Mouse (Mus musculus): ENCODE results near the gene Rnaseh2a. TPM values are rescaled to one million over a fixed set of nuclear protein-coding genes. Genes with fewer than 3 reads are reported as not detected.
A peak's percentile ranks its signal among the peaks of the same experiment; 100 is the strongest.

Rnaseh2a gene
- 61.4 and 62.1 TPM in 2 replicates for polyA plus RNA-seq (2015; fragmentation: Nextera tagmentation; extraction: Ambion mirVana)

GRCm38 (mm10) chr8:84969241-84970134 lies at the start of gene Rnaseh2a, which contains the start of the genes Gm49661 and Prdx2:
Gene Rnaseh2a (minus strand): TSS chr8:84969767.
Gene Gm49661 (minus strand): TSS chr8:84969433.
Gene Prdx2 (plus strand): TSS chr8:84969587.
- peaks cover 35% of the 10 kb centered on the region for H3K36me3 ChIP-seq
- under 1% methylated on average over 56 of the region's 56 CpGs for WGBS
- peaks cover 56% of the 10 kb centered on the region for H3K4me1 ChIP-seq (replicated peaks)

GRCm38 (mm10) chr8:85017209-85017608 lies 47.6 kb upstream of the Rnaseh2a start:
- Histone ChIP-seq H3K4me3 (no peak overlapping the region), H3K4me2 (no peak overlapping the region), H3K4me1 (replicated peaks) (peaks cover 6% of the 10 kb centered on the region), H3K27me3 (peaks cover 29% of the 10 kb centered on the region), H3K36me3 (peaks cover 53% of the 10 kb centered on the region), H3K9me3 (no peaks in the 10 kb centered on the region), H3K9ac (no peak overlapping the region; the same call in 1 of the 2 replicates), H3K27ac (no peak overlapping the region)
- ATAC-seq (ENCODE audit: low FRiP score) = no peak
- 50% methylated on average over 5 of the region's 5 CpGs for WGBS

More at GRCm38 (mm10) chr8:84969241-84970134, at the start of gene Rnaseh2a, which contains the start of the genes Gm49661 and Prdx2:
- peak within 1 kb of the TSS; percentile 74 for H3K4me3 ChIP-seq
- no peaks in the 10 kb centered on the region for H3K9me3 ChIP-seq
- ATAC-seq (ENCODE audit: low FRiP score) = peak; percentile 77
- peak within 1 kb of the TSS; percentile 90 for H3K9ac ChIP-seq
- H3K27me3 ChIP-seq = no peaks in the 10 kb centered on the region
- peak within 1 kb of the TSS; percentile 91 for H3K27ac ChIP-seq
- peak within 1 kb of the TSS; percentile 98 for H3K4me2 ChIP-seq

- peaks cover 48% of the 10 kb centered on the region for H3K36me3 ChIP-seq
- no peak overlapping the region for H3K4me3 ChIP-seq
- peaks cover 33% of the 10 kb centered on the region for H3K27me3 ChIP-seq
- H3K4me1 ChIP-seq (replicated peaks) = peaks cover 6% of the 10 kb centered on the region
- no peak overlapping the region for H3K9ac ChIP-seq
- no peaks in the 10 kb centered on the region for H3K9me3 ChIP-seq
- H3K27ac ChIP-seq = no peak overlapping the region
- no peak for ATAC-seq (ENCODE audit: low FRiP score)
- 77% methylated on average over 10 of the region's 10 CpGs for WGBS
- no peak overlapping the region for H3K4me2 ChIP-seq
Observed at GRCm38 (mm10) chr8:85016724-85017123, 47.2 kb upstream of the Rnaseh2a start.

- H3K4me2 ChIP-seq = peak within 1 kb of the TSS; percentile 66
- peaks cover 49% of the 10 kb centered on the region for H3K27me3 ChIP-seq
- 70% methylated on average over 1 of the region's 2 CpGs for WGBS
- peak within 1 kb of the TSS; percentile 67 for H3K9ac ChIP-seq
- H3K9me3 ChIP-seq = no peaks in the 10 kb centered on the region
- H3K4me1 ChIP-seq (replicated peaks) = peaks cover 6% of the 10 kb centered on the region
- peaks cover 25% of the 10 kb centered on the region for H3K36me3 ChIP-seq
- peak within 1 kb of the TSS; percentile 38 for H3K4me3 ChIP-seq
- ATAC-seq (ENCODE audit: low FRiP score) = no peak
- H3K27ac ChIP-seq = no peak within 1 kb of the TSS
Observed at GRCm38 (mm10) chr8:85014431-85014830, 44.9 kb upstream of the Rnaseh2a start, which contains the start of gene Best2. Gene Best2 (minus strand): TSS chr8:85014531.

GRCm38 (mm10) chr8:85013230-85013840 lies 43.8 kb upstream of the Rnaseh2a start:
- Histone ChIP-seq H3K27ac (no peak overlapping the region), H3K9ac (peak overlapping the region; percentile 67), H3K4me3 (peak overlapping the region; percentile 38), H3K4me2 (peak overlapping the region; percentile 66), H3K27me3 (peaks cover 60% of the 10 kb centered on the region), H3K9me3 (no peaks in the 10 kb centered on the region), H3K36me3 (peaks cover 14% of the 10 kb centered on the region), H3K4me1 (replicated peaks) (peaks cover 6% of the 10 kb centered on the region)
- 5% methylated on average over 25 of the region's 26 CpGs for whole genome bisulfite sequencing
- ATAC-seq (ENCODE audit: low FRiP score) = peak; percentile 80

GRCm38 (mm10) chr8:85011242-85011641 lies 41.7 kb upstream of the Rnaseh2a start:
- no peak overlapping the region for H3K4me3 ChIP-seq
- 18% methylated on average over 28 of the region's 28 CpGs for WGBS
- no peak overlapping the region for H3K4me2 ChIP-seq
- H3K9me3 ChIP-seq = no peaks in the 10 kb centered on the region
- H3K27ac ChIP-seq = no peak overlapping the region
- H3K9ac ChIP-seq = peak overlapping the region; percentile 46; the same call in 1 of the 2 replicates
- peaks cover 78% of the 10 kb centered on the region for H3K27me3 ChIP-seq
- no peak for ATAC-seq (ENCODE audit: low FRiP score)
- no peaks in the 10 kb centered on the region for H3K36me3 ChIP-seq
- H3K4me1 ChIP-seq (replicated peaks) = peaks cover 6% of the 10 kb centered on the region

GRCm38 (mm10) chr8:85007686-85008085 lies 38.1 kb upstream of the Rnaseh2a start:
- Histone ChIP-seq H3K9ac (no peak overlapping the region), H3K27me3 (peaks cover 54% of the 10 kb centered on the region), H3K4me3 (no peak overlapping the region), H3K27ac (no peak overlapping the region), H3K9me3 (no peaks in the 10 kb centered on the region), H3K36me3 (peaks cover 3% of the 10 kb centered on the region; the same call in 1 of the 2 replicates), H3K4me2 (no peak overlapping the region), H3K4me1 (replicated peaks) (no peaks in the 10 kb centered on the region)
- no peak for ATAC-seq (ENCODE audit: low FRiP score)
- 18% methylated on average over 25 of the region's 25 CpGs for WGBS

GRCm38 (mm10) chr8:84997649-84998295 lies 28.2 kb upstream of the Rnaseh2a start:
- Histone ChIP-seq H3K27me3 (peaks cover 38% of the 10 kb centered on the region), H3K4me2 (peak overlapping the region; percentile 31), H3K27ac (peak overlapping the region; percentile 26; the same call in 1 of the 2 replicates), H3K4me1 (replicated peaks) (peaks cover 15% of the 10 kb centered on the region), H3K4me3 (peak overlapping the region; percentile 8; the same call in 1 of the 2 replicates), H3K9me3 (no peaks in the 10 kb centered on the region), H3K36me3 (peaks cover 15% of the 10 kb centered on the region), H3K9ac (peak overlapping the region; percentile 53)
- peak; percentile 71 for ATAC-seq (ENCODE audit: low FRiP score)
- WGBS = 1% methylated on average over 19 of the region's 19 CpGs

GRCm38 (mm10) chr8:84996978-84997377 lies 27.4 kb upstream of the Rnaseh2a start:
- Histone ChIP-seq H3K36me3 (peaks cover 9% of the 10 kb centered on the region; the same call in 1 of the 2 replicates), H3K4me2 (no peak overlapping the region), H3K27ac (no peak overlapping the region), H3K27me3 (peaks cover 38% of the 10 kb centered on the region), H3K9me3 (no peaks in the 10 kb centered on the region), H3K9ac (no peak overlapping the region), H3K4me1 (replicated peaks) (peaks cover 15% of the 10 kb centered on the region), H3K4me3 (no peak overlapping the region)
- 75% methylated on average over 5 of the region's 5 CpGs for WGBS
- no peak for ATAC-seq (ENCODE audit: low FRiP score)

GRCm38 (mm10) chr8:84995680-84996079 lies 26.1 kb upstream of the Rnaseh2a start:
- no peak overlapping the region for H3K27ac ChIP-seq
- peaks cover 22% of the 10 kb centered on the region for H3K4me1 ChIP-seq (replicated peaks)
- 14% methylated on average over 25 of the region's 25 CpGs for WGBS
- no peak overlapping the region for H3K4me3 ChIP-seq
- peaks cover 9% of the 10 kb centered on the region; the same call in 1 of the 2 replicates for H3K36me3 ChIP-seq
- no peaks in the 10 kb centered on the region for H3K9me3 ChIP-seq
- ATAC-seq (ENCODE audit: low FRiP score) = no peak
- no peak overlapping the region for H3K9ac ChIP-seq
- 0 out of 2 replicates have a peak overlapping the region, but pooled peaks have one; percentile 15 for H3K4me2 ChIP-seq
- peaks cover 38% of the 10 kb centered on the region for H3K27me3 ChIP-seq

GRCm38 (mm10) chr8:84994375-84994774 lies 24.8 kb upstream of the Rnaseh2a start:
- Histone ChIP-seq H3K9me3 (no peaks in the 10 kb centered on the region), H3K27ac (no peak overlapping the region), H3K4me3 (no peak overlapping the region), H3K4me1 (replicated peaks) (peaks cover 29% of the 10 kb centered on the region), H3K9ac (no peak overlapping the region), H3K27me3 (peaks cover 38% of the 10 kb centered on the region), H3K4me2 (no peak overlapping the region), H3K36me3 (peaks cover 9% of the 10 kb centered on the region; the same call in 1 of the 2 replicates)
- WGBS = 89% methylated on average over 9 of the region's 9 CpGs
- ATAC-seq (ENCODE audit: low FRiP score) = no peak

Measured in hindbrain, embryonic 13.5 days (tissue).